Mouse (Mus musculus) regulatory T cell (primary cell): ENCODE results near the gene Gm17334.

Experiments used
- in situ Hi-C: fragments of 300-600 bp; cut with MboI, MseI; formaldehyde crosslinking; loops from one replicate; pipeline ENCODE4 v1.15.1; 2025; ENCODE audit warnings: high pct_unique_total_duplicates

Gene Gm17334

GRCm38 (mm10) chr11:53747985-53748384, 25.0 kb downstream of the Gm17334 start:
- in situ Hi-C loops, result loop anchor here (5.0 kb wide), 1 partner anchor 104 kb away; no protein-coding TSS in a partner anchor

GRCm38 (mm10) chr11:53745260-53745659, 27.7 kb downstream of the Gm17334 start:
- in situ Hi-C loops, result loop anchor here (5.0 kb wide), 1 partner anchor 107 kb away; no protein-coding TSS in a partner anchor

DNA sequence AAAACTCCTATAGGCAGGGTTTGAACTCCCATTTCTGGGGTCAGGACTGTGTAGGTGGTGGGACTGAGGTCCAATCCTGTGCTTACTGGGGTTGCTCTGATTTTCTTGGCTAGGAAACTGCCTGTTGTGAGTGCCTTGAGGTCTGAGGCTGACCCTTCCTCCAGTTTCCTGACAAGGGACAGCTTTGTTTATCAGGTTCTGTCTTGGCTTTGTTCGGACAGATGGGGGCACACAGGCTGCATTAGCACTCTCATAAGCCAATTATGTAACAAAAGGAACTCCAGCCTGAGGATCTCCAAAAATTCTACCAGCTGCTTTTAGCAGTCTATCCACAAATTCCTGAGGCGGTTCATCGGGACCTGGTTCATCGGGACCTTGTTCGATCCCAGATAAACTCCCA, 30.6 kb downstream of the Gm17334 start:
- in situ Hi-C loops, result no loop called here

- in situ Hi-C loops, result loop anchor here (10.0 kb wide), 1 partner anchor 1027 kb away; no protein-coding TSS in a partner anchor
Measured at GRCm38 (mm10) chr11:53737573-53737946, 35.4 kb downstream of the Gm17334 start.

GRCm38 (mm10) chr11:53736771-53737572, 36.0 kb downstream of the Gm17334 start:
- in situ Hi-C loops, result loop anchor here (10.0 kb wide), 1 partner anchor 1028 kb away; no protein-coding TSS in a partner anchor

DNA sequence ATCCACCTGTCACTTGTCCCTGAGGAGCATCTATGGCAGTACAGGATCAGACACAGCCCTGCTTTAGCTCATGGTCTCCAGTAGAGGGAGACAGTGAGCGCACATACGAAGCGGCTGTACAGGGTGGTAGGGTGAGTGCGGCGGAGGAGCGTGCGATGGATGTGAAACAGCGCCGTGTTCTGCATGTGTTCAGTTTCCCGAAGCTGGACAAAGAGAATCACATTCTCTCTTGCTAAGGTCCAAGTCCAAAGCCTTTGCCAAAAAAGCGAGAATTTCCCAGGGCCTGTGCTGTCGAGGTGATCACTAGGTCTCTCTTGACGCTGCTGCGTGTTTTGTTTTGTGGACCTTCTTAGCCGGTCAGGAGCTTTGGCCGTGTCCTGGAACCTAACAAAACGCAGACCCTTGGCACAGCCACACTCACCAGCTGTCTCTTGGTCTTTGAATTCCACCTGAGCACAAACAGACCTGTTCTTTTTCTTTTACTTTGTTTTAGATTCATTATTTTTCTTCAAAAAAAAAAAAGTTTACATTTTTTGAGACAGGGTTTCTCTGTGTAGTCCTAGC, 37.2 kb downstream of the Gm17334 start:
- in situ Hi-C loops, result loop anchor here (10.0 kb wide), 1 partner anchor 1029 kb away; no protein-coding TSS in a partner anchor

GRCm38 (mm10) chr11:53734970-53735681, 37.9 kb downstream of the Gm17334 start:
- in situ Hi-C loops, result loop anchor here (10.0 kb wide), 1 partner anchor 1030 kb away; no protein-coding TSS in a partner anchor

GRCm38 (mm10) chr11:53734431-53734830, 38.6 kb downstream of the Gm17334 start:
- in situ Hi-C loops, result loop anchor here (10.0 kb wide), 1 partner anchor 1030 kb away; no protein-coding TSS in a partner anchor

- in situ Hi-C loops, result loop anchor here (10.0 kb wide), 1 partner anchor 1031 kb away; no protein-coding TSS in a partner anchor
Measured at GRCm38 (mm10) chr11:53733824-53734223, 39.2 kb downstream of the Gm17334 start.

GRCm38 (mm10) chr11:53732244-53732643, 40.7 kb downstream of the Gm17334 start:
- in situ Hi-C loops, result loop anchor here (10.0 kb wide), 1 partner anchor 1033 kb away; no protein-coding TSS in a partner anchor

DNA sequence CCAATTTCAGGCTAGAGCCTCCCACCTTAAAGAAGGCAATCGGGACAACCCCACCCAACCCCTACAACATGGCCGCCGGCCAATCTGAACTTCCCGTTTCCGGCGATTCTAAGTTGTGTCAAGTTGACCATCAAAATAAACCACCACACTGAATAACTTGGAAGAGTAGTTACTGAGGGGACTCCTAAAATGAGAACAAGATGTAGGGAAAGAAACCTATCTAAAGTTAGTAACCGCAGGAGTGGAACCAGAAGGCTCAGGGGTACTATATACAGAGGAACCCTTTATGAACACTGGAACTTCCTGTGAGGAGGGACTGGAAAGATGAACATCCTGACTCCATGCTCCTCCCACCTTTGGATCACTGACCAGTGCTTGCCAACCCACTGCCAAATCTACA, 41.5 kb downstream of the Gm17334 start:
- in situ Hi-C loops, result loop anchor here (10.0 kb wide), 1 partner anchor 1033 kb away; no protein-coding TSS in a partner anchor
